Mouse (Mus musculus): Measurements from ENCODE around the gene Rxra. TPM values are rescaled to one million over a fixed set of nuclear protein-coding genes. Genes with fewer than 3 reads are reported as not detected.

Gene Rxra
- total RNA-seq, 4 experiments from 2014 or later: 51.3 to 64.4 (median 56.7) TPM

DNA sequence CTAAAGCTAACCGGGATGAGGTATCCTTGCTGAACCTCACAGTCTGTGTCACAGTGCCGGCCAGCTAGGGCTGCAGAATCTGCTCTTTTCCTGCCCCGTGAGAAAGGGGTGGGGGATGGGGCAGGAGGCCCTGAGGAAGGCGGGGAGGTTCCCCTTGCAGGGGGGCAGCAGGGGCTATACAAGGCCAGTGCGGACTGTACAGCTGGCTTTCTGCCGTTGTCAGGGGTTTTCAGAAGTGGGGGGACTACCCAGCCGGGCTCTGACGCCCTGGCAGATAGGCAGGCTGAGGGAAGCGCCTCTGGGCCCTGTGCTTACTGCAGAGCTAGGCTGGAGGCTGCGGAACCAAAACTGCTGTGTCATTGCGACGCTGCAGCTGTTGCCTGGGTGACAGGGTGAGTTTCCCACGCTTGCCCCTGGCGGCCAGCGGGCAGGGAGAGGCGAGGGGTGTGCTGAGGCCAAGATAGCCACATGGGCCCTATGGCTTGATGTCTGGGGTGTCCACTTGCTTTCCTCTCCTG is 63.9 kb downstream of the Rxra start:
- peak; percentile 89 for DNase-seq

- no peak for DNase-seq
These were observed 66.9 kb downstream of the Rxra start for GRCm38 (mm10) chr2:27743177-27743576.

- DNase-seq: no peak
These were observed 67.8 kb downstream of the Rxra start for GRCm38 (mm10) chr2:27743863-27744611.

- DNase-seq: no peak
These were observed 68.5 kb downstream of the Rxra start for GRCm38 (mm10) chr2:27744612-27745351.

- no peak for DNase-seq
These were observed 69.7 kb downstream of the Rxra start for GRCm38 (mm10) chr2:27745673-27746620.

GRCm38 (mm10) chr2:27746854-27747253 is 70.6 kb downstream of the Rxra start:
- no peak for DNase-seq

- no peak for DNase-seq
These were observed 72.7 kb downstream of the Rxra start for GRCm38 (mm10) chr2:27748984-27749383.

DNA sequence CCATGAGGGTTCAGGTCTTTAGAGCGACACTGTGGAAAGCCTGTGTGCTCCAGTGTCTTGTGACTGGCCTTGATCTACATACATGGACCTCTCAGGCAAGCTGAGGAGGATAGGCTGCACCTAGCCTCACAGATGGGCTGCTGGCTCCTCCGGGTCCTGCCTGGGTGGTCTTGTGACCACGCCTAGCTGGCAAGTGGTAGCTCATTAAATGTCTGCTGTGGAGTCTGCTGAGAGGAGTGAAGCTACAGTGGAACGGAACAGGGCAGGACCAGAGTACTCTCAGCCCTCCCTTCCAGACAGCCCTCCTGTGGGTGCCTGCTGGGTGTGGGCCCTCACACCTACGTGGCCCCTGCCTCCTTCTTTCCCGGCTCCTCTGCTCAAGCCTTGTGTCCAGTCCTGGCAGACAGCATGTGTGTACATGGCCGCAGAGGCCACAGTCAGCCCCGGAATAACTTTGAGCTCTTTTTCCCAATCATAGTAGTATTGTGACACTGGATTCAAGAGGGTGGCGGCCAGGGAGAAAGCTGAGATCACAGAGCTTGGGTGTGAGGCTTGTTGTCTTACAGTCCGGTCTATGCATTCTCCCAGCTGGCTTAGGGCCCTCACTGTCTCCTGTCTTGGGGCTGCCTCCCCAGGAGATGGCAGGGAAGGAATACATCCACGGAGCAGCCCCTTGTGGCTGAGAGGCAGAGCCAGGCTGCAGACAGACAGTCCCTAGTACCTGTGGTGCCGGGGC is 74.3 kb downstream of the Rxra start:
- no peak for DNase-seq

- DNase-seq: no peak
These were observed 74.9 kb downstream of the Rxra start for GRCm38 (mm10) chr2:27751135-27751519.

DNA sequence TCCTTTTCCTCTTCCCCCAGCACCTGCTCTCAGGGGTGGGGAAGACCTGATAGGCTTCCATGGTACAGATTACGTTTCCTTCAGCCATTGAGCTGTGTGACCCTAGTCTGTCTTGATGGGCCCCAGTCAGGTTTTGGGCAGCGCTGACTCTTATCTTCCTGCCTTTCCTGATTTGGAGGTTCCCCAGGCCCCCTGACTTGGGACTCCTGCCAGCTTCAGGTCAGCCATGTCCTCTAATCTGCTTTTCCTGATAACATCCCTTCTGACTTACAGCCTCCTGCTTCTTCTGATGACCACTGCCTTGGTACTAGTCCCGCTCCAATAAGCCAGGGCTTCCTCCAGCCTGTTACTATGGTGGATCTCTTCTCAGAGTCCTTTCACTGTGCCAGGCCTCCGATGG is 75.6 kb downstream of the Rxra start:
- no peak for DNase-seq

GRCm38 (mm10) chr2:27754094-27754493 is 77.9 kb downstream of the Rxra start:
- no peak for DNase-seq

DNA sequence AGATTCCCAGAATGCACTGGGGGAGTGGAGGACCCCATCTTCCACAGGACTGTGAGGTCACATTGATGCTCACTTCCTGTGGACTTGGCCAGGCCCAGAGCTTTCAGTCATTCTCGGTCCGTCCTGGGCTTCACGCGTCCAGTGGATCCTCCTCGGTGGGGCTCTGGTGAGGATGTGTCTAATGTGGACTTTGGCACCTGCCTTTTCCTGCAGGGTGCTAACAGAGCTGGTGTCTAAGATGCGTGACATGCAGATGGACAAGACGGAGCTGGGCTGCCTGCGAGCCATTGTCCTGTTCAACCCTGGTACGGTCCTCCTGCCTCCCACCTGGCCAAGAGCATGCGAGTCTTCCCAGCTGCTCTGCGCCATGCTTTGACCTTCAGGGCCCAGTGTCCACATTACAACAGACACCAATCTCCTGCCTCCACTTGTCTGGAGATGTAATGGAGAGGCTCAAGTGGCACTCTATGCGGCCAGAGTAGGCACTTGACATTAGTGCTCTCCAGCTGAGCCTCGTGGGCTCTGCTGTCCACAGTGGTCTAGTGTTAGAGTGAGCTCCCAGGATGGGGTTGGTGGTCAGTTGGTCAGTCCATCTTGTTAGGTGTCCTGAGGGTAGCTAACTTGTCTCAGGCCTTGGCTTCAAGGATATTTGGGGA is 79.9 kb downstream of the Rxra start:
- DNase-seq: no peak

DNA sequence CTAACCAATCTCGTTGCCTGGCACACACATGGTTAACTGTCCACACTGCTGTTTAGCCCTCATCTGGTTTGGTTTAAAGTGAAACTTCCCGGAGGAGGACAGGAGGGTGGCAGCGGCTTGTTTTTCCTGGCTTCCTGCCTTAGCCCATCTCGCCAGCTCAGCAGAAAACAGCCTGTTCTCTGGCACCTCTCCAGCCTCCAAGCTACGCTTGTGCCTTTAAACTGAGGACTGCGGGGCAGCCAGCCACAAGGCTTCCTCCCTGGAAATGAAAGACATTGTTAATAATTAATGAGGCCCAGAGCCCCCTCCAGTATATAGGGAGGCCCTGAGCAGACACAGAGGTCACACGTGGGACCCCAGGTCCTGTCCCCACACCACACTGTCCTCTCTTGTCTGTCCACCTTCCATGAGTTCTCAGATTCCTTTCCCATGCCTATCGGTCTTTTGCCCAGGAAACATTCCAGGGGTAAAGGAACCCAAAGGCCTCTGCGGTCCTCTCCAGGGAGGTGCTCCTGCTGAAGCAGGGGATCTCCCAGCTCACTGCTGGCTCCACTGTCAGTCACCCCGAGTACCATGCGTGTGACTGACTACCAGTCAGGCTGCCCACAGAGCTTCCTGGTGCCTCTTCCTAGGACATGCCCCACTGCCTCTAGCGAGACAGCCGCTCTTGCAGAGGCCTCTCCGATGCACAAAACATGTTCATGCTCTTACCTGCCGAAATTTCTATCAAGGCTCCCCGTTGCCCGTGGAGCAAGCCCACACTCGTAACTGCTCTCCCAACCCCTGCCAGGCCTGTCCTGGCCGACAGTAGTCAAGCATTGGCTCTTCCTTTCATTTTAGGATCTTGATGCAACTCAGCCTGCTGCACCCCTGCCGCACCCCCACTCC is 82.4 kb downstream of the Rxra start:
- DNase-seq: peak; percentile 87

- DNase-seq: no peak
These were observed 83.2 kb downstream of the Rxra start for GRCm38 (mm10) chr2:27759431-27759830.

DNA sequence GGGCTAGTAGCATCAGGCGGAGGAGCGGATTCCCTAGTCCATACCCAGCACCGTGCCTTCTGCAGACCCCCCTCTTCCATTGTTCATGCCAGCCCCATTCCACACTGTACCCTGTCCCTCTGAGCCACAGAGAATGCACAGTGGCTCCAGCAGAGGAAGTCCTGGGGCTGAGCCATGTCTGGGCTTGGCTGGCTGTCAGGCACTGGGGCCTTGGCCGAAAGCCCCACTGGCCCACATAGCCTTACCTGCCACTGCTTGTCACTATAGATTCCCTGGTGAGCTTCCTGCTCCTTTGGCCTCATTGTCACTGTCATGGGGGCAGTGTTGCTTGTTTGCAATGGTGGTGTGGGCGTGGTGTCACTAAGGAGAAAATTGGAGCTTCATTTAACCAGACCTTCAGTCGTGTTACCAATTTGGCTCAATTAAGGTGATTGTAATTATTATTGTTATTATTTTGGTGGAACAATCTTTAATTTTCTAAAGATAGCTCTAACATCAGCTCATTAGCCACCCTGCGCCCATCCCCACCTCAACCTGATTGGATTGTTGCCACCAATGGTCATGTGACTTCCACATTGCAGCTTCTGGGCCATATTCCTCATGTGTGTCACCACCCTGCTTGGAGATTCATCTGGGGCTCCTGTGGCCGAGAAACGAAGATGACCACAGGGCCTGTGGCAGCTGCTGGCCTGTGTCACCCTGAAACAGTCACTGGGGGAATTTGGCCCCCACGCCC is 85.2 kb downstream of the Rxra start:
- DNase-seq: no peak

GRCm38 (mm10) chr2:27761996-27762340 is 85.7 kb downstream of the Rxra start:
- no peak for DNase-seq

- DNase-seq: no peak
These were observed 86.3 kb downstream of the Rxra start for GRCm38 (mm10) chr2:27762509-27762908.

DNA sequence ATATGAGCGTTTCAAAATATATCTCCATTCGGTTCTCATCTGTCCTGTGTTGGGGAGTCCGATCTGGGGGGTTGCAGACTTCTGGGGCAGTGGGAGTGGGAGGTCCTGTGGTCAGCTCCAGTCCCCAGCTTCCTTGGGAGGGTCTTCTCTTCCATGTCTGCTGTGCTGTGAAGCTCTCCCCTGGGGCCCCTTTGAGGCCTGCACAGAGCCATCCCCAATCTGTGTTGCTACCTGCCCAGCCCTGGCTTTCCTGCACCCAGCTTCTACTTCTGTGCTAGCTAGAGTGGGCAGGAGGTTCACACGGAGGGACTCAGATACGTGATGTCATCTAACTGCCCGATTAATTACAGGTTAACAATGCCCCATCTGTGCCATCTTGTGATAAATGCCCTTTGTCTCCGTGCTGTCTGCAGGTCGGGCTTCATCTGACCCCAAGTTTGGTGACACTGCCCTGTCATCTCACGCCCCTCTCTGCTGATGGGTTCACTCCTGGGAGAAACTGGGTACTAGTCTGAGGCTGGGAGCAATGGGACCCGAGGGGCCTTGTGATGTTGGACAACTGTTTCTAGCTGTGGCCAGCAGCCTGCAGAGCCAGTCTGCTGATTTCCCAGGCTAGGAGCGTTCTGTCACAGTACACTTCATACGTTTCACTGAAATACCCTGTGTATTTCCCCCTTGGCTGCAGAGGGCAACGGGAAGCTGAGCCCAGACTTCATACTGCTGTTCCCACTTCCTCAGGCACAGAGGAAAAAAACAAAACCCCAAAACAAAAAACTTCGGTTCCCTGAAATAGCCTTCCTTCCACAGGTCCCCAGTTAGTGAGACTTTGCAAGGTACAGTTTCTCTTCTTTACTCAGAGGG is 86.9 kb downstream of the Rxra start:
- no peak for DNase-seq
